30 mouse cellular contexts compared by ENCODE assay signal in genomic region chr1:193636451-193636850, GRCm38 (mm10).
DNase-seq lines count a peak whose midpoint lies in the region; ATAC-seq lines count a peak whose summit lies in the region.
"Had no signal": no experiment of that assay in that cellular context is flagged by ENCODE, and none has a peak within 500 bp of the region (broad histone marks: within the 10 kb centered on the region; RNA-seq: fewer than 3 reads in every experiment).

No protein-coding gene starts in this region.

- H3K9ac ChIP-seq in forebrain, embryonic 16.5 days (replicated peaks; ENCODE audit: low read depth, low read length): no peak overlapping the region
- H3K9ac ChIP-seq: embryonic facial prominence, embryonic 13.5 days; forebrain, embryonic 15.5 days; heart, embryonic 13.5 days; hindbrain, embryonic 14.5 days; liver, embryonic 12.5 days; liver, postnatal 0 days; midbrain, embryonic 13.5 days; neural tube, embryonic 13.5 days; stomach, embryonic 15.5 days had no signal

- WGBS in forebrain, embryonic 16.5 days: 92% methylated on average over 5 of the region's 5 CpGs

- H3K4me1 ChIP-seq in forebrain, embryonic 16.5 days (replicated peaks; ENCODE audit: control insufficient read depth, insufficient read depth, low read length): no peaks in the 10 kb centered on the region
- H3K4me1 ChIP-seq: embryonic facial prominence, embryonic 13.5 days; forebrain, embryonic 10.5 days; forebrain, embryonic 15.5 days; liver, embryonic 12.5 days; midbrain, embryonic 13.5 days; neural tube, embryonic 13.5 days; stomach, embryonic 15.5 days had no signal

- DNase-seq in frontal cortex, adult 2 months (ENCODE audit: extremely low spot score in 1 of 2, low spot score in 1 of 2): peak; percentile 21 to 73
- no peak for DNase-seq in frontal cortex, postnatal 10 days (ENCODE audit: low spot score in 2 of 2)
- DNase-seq in left cerebral cortex, adult 18-20 months (ENCODE audit: low spot score in 2 of 2): peak; percentile 26 to 40
- no peak for DNase-seq in left cerebral cortex, postnatal 4 days
- peak; percentile 81 for DNase-seq in brain, adult 2 months (ENCODE audit: low read depth, low spot score)
- DNase-seq in left cerebral cortex, adult 9 months (ENCODE audit: low spot score in 2 of 2): peak; percentile 16 to 39
- DNase-seq in thymus, postnatal 4 days: no peak
- DNase-seq: adrenal gland, adult 8-10 months; cerebellum, adult 11-12 months; cerebellum, adult 9-11 months; gastrocnemius, postnatal 10 days; heart, postnatal 10 days; kidney, adult 11 months; kidney, postnatal 36 days; liver, postnatal 0 days; thymus, postnatal 25 days had no signal

- no peaks in the 10 kb centered on the region for H3K27me3 ChIP-seq in forebrain, embryonic 16.5 days (replicated peaks; ENCODE audit: control insufficient read depth, insufficient read depth, low read length)
- H3K27me3 ChIP-seq: embryonic facial prominence, embryonic 13.5 days; forebrain, embryonic 15.5 days; heart, embryonic 13.5 days; liver, embryonic 12.5 days; midbrain, embryonic 13.5 days; neural tube, embryonic 13.5 days; stomach, embryonic 15.5 days had no signal

- no peak overlapping the region for H3K4me3 ChIP-seq in forebrain, embryonic 16.5 days (replicated peaks; ENCODE audit: low read length)
- H3K4me3 ChIP-seq: embryonic facial prominence, embryonic 13.5 days; forebrain, embryonic 10.5 days; forebrain, embryonic 15.5 days; heart, embryonic 13.5 days; layer of hippocampus, adult 2 months; liver, embryonic 12.5 days; midbrain, embryonic 13.5 days; neural tube, embryonic 13.5 days; stomach, embryonic 15.5 days had no signal

- intact Hi-C loops in left cerebral cortex, postnatal 4 days (cut with DNase I): no loop called here

- H3K9me3 ChIP-seq in forebrain, embryonic 16.5 days (ENCODE audit: control insufficient read depth, low read length): no peaks in the 10 kb centered on the region
- H3K9me3 ChIP-seq: embryonic facial prominence, embryonic 13.5 days; forebrain, embryonic 10.5 days; forebrain, embryonic 15.5 days; G1E; heart, embryonic 13.5 days; liver, embryonic 12.5 days; midbrain, embryonic 13.5 days; neural tube, embryonic 13.5 days; stomach, embryonic 15.5 days had no signal

- H3K27ac ChIP-seq in forebrain, embryonic 16.5 days (ENCODE audit: low read length): no peak overlapping the region
- H3K27ac ChIP-seq: embryonic facial prominence, embryonic 13.5 days; forebrain, embryonic 10.5 days; forebrain, embryonic 15.5 days; heart, embryonic 13.5 days; hindbrain, embryonic 14.5 days; layer of hippocampus, adult 2 months; liver, embryonic 12.5 days; macrophage; midbrain, embryonic 13.5 days; neural tube, embryonic 13.5 days; stomach, embryonic 15.5 days had no signal

- ATAC-seq in forebrain, embryonic 16.5 days: no peak
- ATAC-seq: forebrain, embryonic 15.5 days; liver, embryonic 12.5 days; liver, postnatal 0 days; lung, postnatal 0 days; midbrain, embryonic 13.5 days had no signal

- no peaks in the 10 kb centered on the region for H3K36me3 ChIP-seq in forebrain, embryonic 16.5 days (ENCODE audit: control insufficient read depth, insufficient read depth)
- H3K36me3 ChIP-seq: embryonic facial prominence, embryonic 13.5 days; forebrain, embryonic 10.5 days; forebrain, embryonic 15.5 days; G1E; heart, embryonic 13.5 days; liver, embryonic 12.5 days; midbrain, embryonic 13.5 days; neural tube, embryonic 13.5 days; stomach, embryonic 15.5 days had no signal

- H3K4me2 ChIP-seq in forebrain, embryonic 16.5 days (ENCODE audit: low read length): no peak overlapping the region
- H3K4me2 ChIP-seq: embryonic facial prominence, embryonic 13.5 days; forebrain, embryonic 15.5 days; heart, embryonic 13.5 days; hindbrain, embryonic 14.5 days; liver, embryonic 12.5 days; midbrain, embryonic 13.5 days; neural tube, embryonic 13.5 days; stomach, embryonic 15.5 days had no signal

Comparison
In these comparisons a context has a peak if more than half of its experiments do, and no peak if none do; other contexts are left out.
1. DNase-seq: peak in frontal cortex, adult 2 months (2 of 2), left cerebral cortex, adult 18-20 months (2 of 2), brain, adult 2 months (single experiment) and left cerebral cortex, adult 9 months (2 of 2); none in frontal cortex, postnatal 10 days (0 of 2), left cerebral cortex, postnatal 4 days (single experiment) and thymus, postnatal 4 days (single experiment).